Mouse (Mus musculus) hindbrain, postnatal 0 days (tissue): ENCODE measurements around the gene Tmem184a. TPM values are rescaled to one million over a fixed set of nuclear protein-coding genes. Genes with fewer than 3 reads are reported as not detected.

ENCODE experiments used
- ATAC-seq: fragments of 200-750 bp; cut with Nextera tagmentation; 2 replicates; pipeline ENCODE4 v1.8.0; 2017; ENCODE audit warnings: mild to moderate bottlenecking, moderate TSS enrichment, moderate library complexity
- DNase-seq: peaks from one replicate; pipeline ENCODE4 v3.0.0-alpha.2; 2015; ENCODE audit warnings: low spot score
- H3K27ac ChIP-seq: fragments of 300-500 bp; sonication (generic); 2 replicates; pipeline ENCODE4 v1.5.1; 2014; ENCODE audit warnings: mild to moderate bottlenecking
- H3K27me3 ChIP-seq: fragments of 300-500 bp; sonication (generic); 2 replicates; pipeline ENCODE4 v1.6.1; 2014; ENCODE audit warnings: low read length, mixed read lengths; ENCODE audit not compliant: insufficient read depth
- H3K36me3 ChIP-seq: fragments of 300-500 bp; sonication (generic); 2 replicates; pipeline ENCODE4 v1.6.1; 2014; ENCODE audit warnings: low read length, mixed read lengths; ENCODE audit not compliant: insufficient read depth
- H3K4me1 ChIP-seq: fragments of 300-500 bp; sonication (generic); 2 replicates; pipeline ENCODE4 v1.6.1; 2014; ENCODE audit warnings: antibody characterized with exemption, low read length, mixed read lengths; ENCODE audit not compliant: insufficient read depth
- H3K4me2 ChIP-seq: fragments of 300-500 bp; sonication (generic); 2 replicates; pipeline ENCODE4 v1.6.1; 2014; ENCODE audit warnings: low read depth, mild to moderate bottlenecking, low read length, moderate library complexity, mixed read lengths
- H3K4me3 ChIP-seq: fragments of 300-500 bp; sonication (generic); 2 replicates; pipeline ENCODE4 v1.5.1; 2014; ENCODE audit warnings: low read length
- H3K9ac ChIP-seq: fragments of 300-500 bp; sonication (generic); replicated peaks from 2 replicates; pipeline ENCODE4 v1.6.1; 2014; ENCODE audit warnings: mild to moderate bottlenecking, low read length, moderate library complexity, mixed read lengths
- H3K9me3 ChIP-seq: fragments of 300-500 bp; sonication (generic); 2 replicates; pipeline ENCODE4 v1.6.1; 2016; ENCODE audit warnings: low read length, mixed read lengths
- CTCF ChIP-seq: IDR thresholded peaks from 2 replicates; pipeline ENCODE4 v1.5.1; 2016; ENCODE audit warnings: antibody characterized with exemption, control low read depth, low read depth
- WGBS: fragments of 180-500 bp; shearing (Covaris S2); extraction: QIAGEN DNeasy Blood & Tissue Kit; methylation state at CpG from one replicate; pipeline ENCODE4 v1.1.7; 2014; 5-methylcytosine and 5-hydroxymethylcytosine counted together
- polyA plus RNA-seq: library from polyadenylated mRNA; unstranded; fragments of >200 nt; fragmentation: Nextera tagmentation; extraction: Ambion mirVana; gene quantifications from 2 replicates; pipeline ENCODE4 v1.2.1, GENCODE M21; 2015
- total RNA-seq: library from RNA; depleted of rRNA; stranded (reverse); fragments of >200 nt; gene quantifications from 2 replicates; pipeline ENCODE4 v1.2.3, GENCODE M21; 2014

The Tmem184a gene
- total and polyA plus RNA-seq, 2 experiments from 2014 or later: 0.06 to 0.31 TPM

GRCm38 (mm10) chr5:139824531-139824930, 4.8 kb upstream of the Tmem184a start:
- WGBS: 89% methylated on average over 10 of the region's 10 CpGs
- TF ChIP-seq CTCF: no peak
- DNase-seq: no peak

GRCm38 (mm10) chr5:139821466-139822459, 2.0 kb upstream of the Tmem184a start:
- no peak overlapping the region for H3K4me3 ChIP-seq
- no peaks in the 10 kb centered on the region for H3K9me3 ChIP-seq
- ATAC-seq (no peak), DNase-seq (no peak)
- H3K4me2 ChIP-seq: no peak overlapping the region
- peaks cover 25% of the 10 kb centered on the region for H3K36me3 ChIP-seq
- H3K4me1 ChIP-seq: peaks cover 10% of the 10 kb centered on the region; the same call in 1 of the 2 replicates
- no peak overlapping the region for H3K27ac ChIP-seq
- H3K27me3 ChIP-seq: no peaks in the 10 kb centered on the region
- H3K9ac ChIP-seq: no peak overlapping the region
- no peak for TF ChIP-seq CTCF
- 80% methylated on average over 12 of the region's 12 CpGs for WGBS

More at GRCm38 (mm10) chr5:139824531-139824930, 4.8 kb upstream of the Tmem184a start:
- no peak for ATAC-seq
- Histone ChIP-seq H3K4me1 (peaks cover 10% of the 10 kb centered on the region; the same call in 1 of the 2 replicates), H3K4me2 (no peak overlapping the region), H3K36me3 (peaks cover 25% of the 10 kb centered on the region), H3K4me3 (no peak overlapping the region), H3K27me3 (no peaks in the 10 kb centered on the region), H3K9me3 (no peaks in the 10 kb centered on the region), H3K9ac (no peak overlapping the region), H3K27ac (no peak overlapping the region)

GRCm38 (mm10) chr5:139818801-139819200, 916 bp downstream of the Tmem184a start:
- H3K9ac ChIP-seq: no peak overlapping the region
- H3K27me3 ChIP-seq: no peaks in the 10 kb centered on the region
- no peak overlapping the region for H3K4me3 ChIP-seq
- DNase-seq: peak; percentile 59
- no peaks in the 10 kb centered on the region for H3K9me3 ChIP-seq
- 51% methylated on average over 4 of the region's 4 CpGs for WGBS
- peaks cover 24% of the 10 kb centered on the region for H3K36me3 ChIP-seq
- H3K4me1 ChIP-seq: no peaks in the 10 kb centered on the region
- peak; percentile 68 for TF ChIP-seq CTCF
- H3K27ac ChIP-seq: no peak overlapping the region
- no peak overlapping the region for H3K4me2 ChIP-seq
- peak; percentile 43; the same call in 1 of the 2 replicates for ATAC-seq

- WGBS: 91% methylated on average over 3 of the region's 3 CpGs
- Histone ChIP-seq H3K4me3 (no peak overlapping the region), H3K4me1 (no peaks in the 10 kb centered on the region), H3K27ac (no peak overlapping the region), H3K9ac (no peak overlapping the region), H3K4me2 (no peak overlapping the region), H3K27me3 (no peaks in the 10 kb centered on the region; the same call in 1 of the 2 replicates), H3K36me3 (peaks cover 17% of the 10 kb centered on the region), H3K9me3 (no peaks in the 10 kb centered on the region)
- ATAC-seq (no peak), DNase-seq (no peak)
- no peak for TF ChIP-seq CTCF
Measured at GRCm38 (mm10) chr5:139818056-139818455, 1.7 kb downstream of the Tmem184a start.

- ATAC-seq (no peak), DNase-seq (no peak)
- H3K27me3 ChIP-seq: no peaks in the 10 kb centered on the region; the same call in 1 of the 2 replicates
- no peaks in the 10 kb centered on the region for H3K4me1 ChIP-seq
- H3K9me3 ChIP-seq: no peaks in the 10 kb centered on the region
- peaks cover 12% of the 10 kb centered on the region for H3K36me3 ChIP-seq
- 12% methylated on average over 1 of the region's 1 CpGs for WGBS
- H3K4me3 ChIP-seq: no peak overlapping the region
- no peak overlapping the region for H3K4me2 ChIP-seq
- H3K27ac ChIP-seq: no peak overlapping the region
- TF ChIP-seq CTCF: peak; percentile 78
- H3K9ac ChIP-seq: no peak overlapping the region
Measured at GRCm38 (mm10) chr5:139817292-139817691, 2.4 kb downstream of the Tmem184a start.

- no peak overlapping the region for H3K4me3 ChIP-seq
- ATAC-seq (no peak), DNase-seq (no peak)
- H3K4me1 ChIP-seq: no peaks in the 10 kb centered on the region
- H3K4me2 ChIP-seq: no peak overlapping the region
- H3K36me3 ChIP-seq: peaks cover 4% of the 10 kb centered on the region; the same call in 1 of the 2 replicates
- no peak overlapping the region for H3K9ac ChIP-seq
- H3K9me3 ChIP-seq: no peaks in the 10 kb centered on the region
- H3K27ac ChIP-seq: no peak overlapping the region
- no peak for TF ChIP-seq CTCF
- H3K27me3 ChIP-seq: no peaks in the 10 kb centered on the region; the same call in 1 of the 2 replicates
Measured at GRCm38 (mm10) chr5:139816445-139816844, 3.3 kb downstream of the Tmem184a start.
